In the genomic region with DNA sequence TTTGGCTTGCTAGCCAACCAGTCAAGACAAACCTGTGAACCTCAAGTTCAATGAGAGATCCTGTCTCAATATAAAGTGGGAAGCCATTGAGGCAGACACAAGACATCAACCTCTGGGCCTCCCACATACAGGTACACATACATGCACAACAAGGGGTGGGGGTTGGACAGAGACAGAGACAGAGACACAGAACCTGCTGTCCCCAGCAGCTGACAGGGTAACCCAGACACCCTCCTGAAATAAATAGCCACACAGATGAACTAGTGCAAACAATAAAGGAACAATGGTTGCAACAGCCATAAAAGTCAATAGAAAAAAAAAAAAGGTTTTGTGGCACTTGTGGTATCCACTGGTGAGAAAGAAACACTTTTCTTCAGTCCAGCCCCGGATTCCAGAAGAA, we compare ENCODE assay signal across 28 mouse cellular contexts. TPM values are rescaled to one million over a fixed set of nuclear protein-coding genes. Genes with fewer than 3 reads are reported as not detected.
DNase-seq lines count a peak whose midpoint lies in the region; ATAC-seq and TF ChIP-seq lines count a peak whose summit lies in the region.
"Had no signal": no experiment of that assay in that cellular context is flagged by ENCODE, and none has a peak within 500 bp of the region (broad histone marks: within the 10 kb centered on the region; RNA-seq: fewer than 3 reads in every experiment).

No protein-coding gene starts in this region.

- peak overlapping the region; percentile 99 for H3K27ac ChIP-seq in liver, adult 2 months (replicated peaks; ENCODE audit: insufficient read depth, low read depth, low read length)
- no peak overlapping the region for H3K27ac ChIP-seq in liver, embryonic 11.5 days (ENCODE audit: low read depth, low read length)
- H3K27ac ChIP-seq in liver, embryonic 15.5 days (replicated peaks) = 0 out of 2 replicates have a peak overlapping the region, but pooled peaks have one; percentile 29
- no peak overlapping the region for H3K27ac ChIP-seq in liver, embryonic 12.5 days
- H3K27ac ChIP-seq in liver, embryonic 16.5 days (ENCODE audit: low read length) = 0 out of 2 replicates have a peak overlapping the region, but pooled peaks have one; percentile 3
- H3K27ac ChIP-seq in liver, postnatal 0 days (ENCODE audit: low read depth) = peak overlapping the region; percentile 95
- no peak overlapping the region for H3K27ac ChIP-seq in forebrain, postnatal 0 days (ENCODE audit: low read depth, low read length)

- TF ChIP-seq CTCF in liver, adult 2 months (IDR thresholded peaks at IDR 0.05; ENCODE audit: low read depth, low read length) = no peak
- no peak for TF ChIP-seq CTCF in liver, postnatal 0 days (IDR thresholded peaks at IDR 0.05; ENCODE audit: low read depth)
- TF ChIP-seq CTCF in forebrain, postnatal 0 days (IDR thresholded peaks at IDR 0.05; ENCODE audit: low read depth) = no peak

- no peaks in the 10 kb centered on the region for H3K79me2 ChIP-seq in liver, adult 2 months (ENCODE audit: control insufficient read depth, insufficient read depth, low read length)

- H3K27me3 ChIP-seq in liver, adult 2 months (ENCODE audit: control insufficient read depth, insufficient read depth, low read length) = no peaks in the 10 kb centered on the region
- H3K27me3 ChIP-seq in liver, embryonic 11.5 days (replicated peaks; ENCODE audit: control insufficient read depth, insufficient read depth, low read length) = no peaks in the 10 kb centered on the region
- no peaks in the 10 kb centered on the region for H3K27me3 ChIP-seq in liver, embryonic 15.5 days
- H3K27me3 ChIP-seq in liver, embryonic 12.5 days (replicated peaks) = no peaks in the 10 kb centered on the region
- no peaks in the 10 kb centered on the region for H3K27me3 ChIP-seq in liver, embryonic 16.5 days (ENCODE audit: control insufficient read depth, insufficient read depth, low read depth, low read length)
- no peaks in the 10 kb centered on the region for H3K27me3 ChIP-seq in liver, postnatal 0 days (ENCODE audit: insufficient read depth, low read length)
- no peaks in the 10 kb centered on the region for H3K27me3 ChIP-seq in forebrain, postnatal 0 days (ENCODE audit: insufficient read depth, low read length)

- no peak for TF ChIP-seq POLR2A in liver, adult 2 months (IDR thresholded peaks at IDR 0.05; ENCODE audit: extremely low read depth, insufficient read depth, low read length)

- no peaks in the 10 kb centered on the region for H3K9me3 ChIP-seq in liver, embryonic 11.5 days (ENCODE audit: control insufficient read depth, low read length)
- no peaks in the 10 kb centered on the region for H3K9me3 ChIP-seq in liver, embryonic 15.5 days (replicated peaks)
- no peaks in the 10 kb centered on the region for H3K9me3 ChIP-seq in liver, embryonic 12.5 days (replicated peaks)
- H3K9me3 ChIP-seq in liver, embryonic 16.5 days (replicated peaks; ENCODE audit: control insufficient read depth, low read length) = no peaks in the 10 kb centered on the region
- H3K9me3 ChIP-seq in liver, postnatal 0 days (ENCODE audit: low read length) = no peaks in the 10 kb centered on the region
- no peaks in the 10 kb centered on the region for H3K9me3 ChIP-seq in forebrain, postnatal 0 days (ENCODE audit: low read length)
- H3K9me3 ChIP-seq: G1E had no signal

- peak; percentile 85 for DNase-seq in liver, adult 2 months (ENCODE audit: extremely low read depth, low read depth, low spot score)
- DNase-seq in liver, embryonic 11.5 days (ENCODE audit: low spot score) = no peak
- DNase-seq in liver = no peak
- peak; percentile 32 for DNase-seq in liver, postnatal 0 days
- DNase-seq in forebrain, postnatal 0 days = no peak
- DNase-seq: adrenal gland, adult 2 months; adrenal gland, adult 8-10 months; adrenal gland, postnatal 10 days; adrenal gland, postnatal 14 days; adrenal gland, postnatal 25 days; adrenal gland, postnatal 36 days; B cell, adult 2 months; cerebellum, adult 11 months; cerebellum, adult 11-12 months had no signal

- ATAC-seq in liver, embryonic 11.5 days (replicated peaks; ENCODE audit: low FRiP score) = no peak
- ATAC-seq in liver, embryonic 15.5 days (ENCODE audit: insufficient read depth) = no peak
- ATAC-seq in liver, embryonic 12.5 days = no peak
- ATAC-seq in liver, embryonic 16.5 days (ENCODE audit: low read depth) = no peak
- peak; percentile 79 for ATAC-seq in liver, postnatal 0 days
- no peak for ATAC-seq in forebrain, postnatal 0 days
- ATAC-seq: activated CD4-positive, CD25-positive, alpha-beta regulatory T cell, adult 4 months; CD4-positive, CD25-positive, alpha-beta regulatory T cell, adult 4 months; Patski had no signal

- H3K4me1 ChIP-seq in liver, adult 2 months (ENCODE audit: control insufficient read depth, insufficient read depth, low read length) = peaks cover 32% of the 10 kb centered on the region
- no peaks in the 10 kb centered on the region for H3K4me1 ChIP-seq in liver, embryonic 11.5 days (replicated peaks; ENCODE audit: control insufficient read depth, insufficient read depth, low read length)
- no peaks in the 10 kb centered on the region for H3K4me1 ChIP-seq in liver, embryonic 15.5 days (replicated peaks)
- no peaks in the 10 kb centered on the region for H3K4me1 ChIP-seq in liver, embryonic 12.5 days
- no peaks in the 10 kb centered on the region for H3K4me1 ChIP-seq in liver, embryonic 16.5 days (ENCODE audit: control insufficient read depth, low read depth, low read length)
- H3K4me1 ChIP-seq in liver, postnatal 0 days (ENCODE audit: insufficient read depth) = 0 out of 2 replicates have a peak, but pooled peaks cover 3% of the 10 kb centered on the region
- no peaks in the 10 kb centered on the region for H3K4me1 ChIP-seq in forebrain, postnatal 0 days (ENCODE audit: insufficient read depth)

- H3K9ac ChIP-seq in liver, adult 2 months (ENCODE audit: low read depth, low read length) = peak overlapping the region; percentile 16; the same call in 1 of the 2 replicates
- H3K9ac ChIP-seq in liver, embryonic 11.5 days (ENCODE audit: low read depth, low read length) = no peak overlapping the region
- H3K9ac ChIP-seq in liver, embryonic 15.5 days = no peak overlapping the region
- H3K9ac ChIP-seq in liver, embryonic 12.5 days = no peak overlapping the region
- H3K9ac ChIP-seq in liver, embryonic 16.5 days (ENCODE audit: low read depth, low read length) = no peak overlapping the region
- no peak overlapping the region for H3K9ac ChIP-seq in liver, postnatal 0 days (replicated peaks)
- H3K9ac ChIP-seq in forebrain, postnatal 0 days = no peak overlapping the region

- TF ChIP-seq EP300 in liver, postnatal 0 days (IDR thresholded peaks at IDR 0.05; ENCODE audit: low read depth) = peak; percentile 50; the same call in 1 of the 2 replicates

- H3K4me2 ChIP-seq in liver, embryonic 11.5 days = no peak overlapping the region
- no peak overlapping the region for H3K4me2 ChIP-seq in liver, embryonic 15.5 days
- H3K4me2 ChIP-seq in liver, embryonic 12.5 days = no peak overlapping the region
- H3K4me2 ChIP-seq in liver, embryonic 16.5 days (ENCODE audit: low read depth, low read length) = no peak overlapping the region
- H3K4me2 ChIP-seq in liver, postnatal 0 days (ENCODE audit: low read depth, low read length) = no peak overlapping the region
- H3K4me2 ChIP-seq in forebrain, postnatal 0 days (ENCODE audit: low read depth) = no peak overlapping the region

- H3K4me3 ChIP-seq in liver, adult 2 months (ENCODE audit: insufficient read depth, low read depth, low read length) = no peak overlapping the region
- no peak overlapping the region for H3K4me3 ChIP-seq in liver, embryonic 11.5 days (ENCODE audit: low read depth, low read length)
- no peak overlapping the region for H3K4me3 ChIP-seq in liver, embryonic 15.5 days (replicated peaks)
- no peak overlapping the region for H3K4me3 ChIP-seq in liver, embryonic 12.5 days
- H3K4me3 ChIP-seq in liver, embryonic 16.5 days (ENCODE audit: low read depth, low read length) = no peak overlapping the region
- H3K4me3 ChIP-seq in liver, postnatal 0 days (ENCODE audit: low read depth, low read length) = no peak overlapping the region
- no peak overlapping the region for H3K4me3 ChIP-seq in forebrain, postnatal 0 days (ENCODE audit: low read depth, low read length)

- H3K36me3 ChIP-seq in liver, adult 2 months (ENCODE audit: control insufficient read depth, insufficient read depth, low read length) = no peaks in the 10 kb centered on the region
- H3K36me3 ChIP-seq in liver, embryonic 11.5 days (ENCODE audit: control insufficient read depth, insufficient read depth, low read length) = no peaks in the 10 kb centered on the region
- no peaks in the 10 kb centered on the region for H3K36me3 ChIP-seq in liver, embryonic 15.5 days (replicated peaks)
- H3K36me3 ChIP-seq in liver, embryonic 12.5 days = no peaks in the 10 kb centered on the region
- no peaks in the 10 kb centered on the region for H3K36me3 ChIP-seq in liver, embryonic 16.5 days (ENCODE audit: control insufficient read depth, insufficient read depth)
- no peaks in the 10 kb centered on the region for H3K36me3 ChIP-seq in liver, postnatal 0 days (replicated peaks; ENCODE audit: insufficient read depth, low read length)
- no peaks in the 10 kb centered on the region for H3K36me3 ChIP-seq in forebrain, postnatal 0 days (ENCODE audit: insufficient read depth)
- H3K36me3 ChIP-seq: G1E had no signal

- 24% methylated on average over 1 of the region's 1 CpGs for WGBS in liver, adult 2 months
- WGBS in liver, embryonic 11.5 days = 39% methylated on average over 1 of the region's 1 CpGs
- WGBS in liver, embryonic 15.5 days (ENCODE audit: insufficient replicate concordance) = 16% methylated on average over 1 of the region's 1 CpGs
- 32% methylated on average over 1 of the region's 1 CpGs for WGBS in liver, embryonic 12.5 days (ENCODE audit: insufficient replicate concordance)
- WGBS in liver, embryonic 16.5 days (ENCODE audit: insufficient replicate concordance) = 20% methylated on average over 1 of the region's 1 CpGs
- WGBS in liver, postnatal 0 days (ENCODE audit: insufficient replicate concordance) = 25% methylated on average over 1 of the region's 1 CpGs
- WGBS in forebrain, postnatal 0 days = 54% methylated on average over 1 of the region's 1 CpGs

RNA-seq across cellular contexts. Expression of gene Azgp1, which starts 5.9 kb away (rescaled TPM):
- total RNA-seq in liver, adult 2 months (2014; rRNA removed) = 1,462 and 1,614 TPM in 2 replicates
- polyA plus RNA-seq in liver, adult 2 months (2012; rRNA removed) = 1,097 and 1,209 TPM in 2 replicates
- polyA plus RNA-seq in liver, embryonic 11.5 days (2014; fragmentation: Nextera tagmentation; extraction: Ambion mirVana) = not detected in 2 replicates
- polyA plus RNA-seq in liver, embryonic 15.5 days (2015; fragmentation: Nextera tagmentation; extraction: Ambion mirVana) = 14.4 and 31.0 TPM in 2 replicates
- not detected in 2 replicates for polyA plus RNA-seq in liver, embryonic 12.5 days (2016; fragmentation: Nextera tagmentation; extraction: Ambion mirVana)
- 39.1 and 54.9 TPM in 2 replicates for polyA plus RNA-seq in liver, embryonic 16.5 days (2015; fragmentation: Nextera tagmentation; extraction: Ambion mirVana)
- polyA plus RNA-seq in liver, postnatal 0 days (2015; fragmentation: Nextera tagmentation; extraction: Ambion mirVana) = 745 and 764 TPM in 2 replicates
- total RNA-seq in forebrain, postnatal 0 days (2014; rRNA removed) = 0.62 TPM in 1 of 2 replicates, not detected in the other
- polyA plus RNA-seq in forebrain, postnatal 0 days (2015; fragmentation: Nextera tagmentation; extraction: Ambion mirVana) = not detected in 2 replicates
- total RNA-seq: CH12.LX, ES-E14, G1E, MEL had no signal
- polyA plus RNA-seq: brain, embryonic 14.5 days; C2C12; CD4-positive, CD25-positive, alpha-beta regulatory T cell, adult 4 months; G1E; Patski had no signal

RNA-seq across cellular contexts. Expression of gene Gjc3, which starts 12.5 kb away (rescaled TPM):
- 0.47 and 0.55 TPM in 2 replicates for total RNA-seq in liver, adult 2 months (2014; rRNA removed)
- polyA plus RNA-seq in liver, adult 2 months (2012; rRNA removed) = 0.18 and 0.44 TPM in 2 replicates
- 0.14 TPM in 1 of 2 replicates, not detected in the other for polyA plus RNA-seq in liver, embryonic 11.5 days (2014; fragmentation: Nextera tagmentation; extraction: Ambion mirVana)
- polyA plus RNA-seq in liver, embryonic 15.5 days (2015; fragmentation: Nextera tagmentation; extraction: Ambion mirVana) = not detected in 2 replicates
- polyA plus RNA-seq in liver, embryonic 12.5 days (2016; fragmentation: Nextera tagmentation; extraction: Ambion mirVana) = not detected in 2 replicates
- not detected in 2 replicates for polyA plus RNA-seq in liver, embryonic 16.5 days (2015; fragmentation: Nextera tagmentation; extraction: Ambion mirVana)
- 0.22 and 0.26 TPM in 2 replicates for polyA plus RNA-seq in liver, postnatal 0 days (2015; fragmentation: Nextera tagmentation; extraction: Ambion mirVana)
- total RNA-seq in forebrain, postnatal 0 days (2014; rRNA removed) = 0.77 and 0.95 TPM in 2 replicates
- 0.26 and 0.64 TPM in 2 replicates for polyA plus RNA-seq in forebrain, postnatal 0 days (2015; fragmentation: Nextera tagmentation; extraction: Ambion mirVana)
- total RNA-seq: CH12.LX, MEL had no signal
- polyA plus RNA-seq: activated CD4-positive, CD25-positive, alpha-beta regulatory T cell, adult 4 months; C2C12; G1E; Patski had no signal

RNA-seq across cellular contexts. Expression of gene Smok3a, which starts 45.6 kb away (rescaled TPM):
- not detected in 2 replicates for total RNA-seq in liver, adult 2 months (2014; rRNA removed)
- not detected in 2 replicates for polyA plus RNA-seq in liver, adult 2 months (2012; rRNA removed)
- polyA plus RNA-seq in liver, embryonic 11.5 days (2014; fragmentation: Nextera tagmentation; extraction: Ambion mirVana) = not detected in 2 replicates
- polyA plus RNA-seq in liver, embryonic 15.5 days (2015; fragmentation: Nextera tagmentation; extraction: Ambion mirVana) = not detected in 2 replicates
- not detected in 2 replicates for polyA plus RNA-seq in liver, embryonic 12.5 days (2016; fragmentation: Nextera tagmentation; extraction: Ambion mirVana)
- polyA plus RNA-seq in liver, embryonic 16.5 days (2015; fragmentation: Nextera tagmentation; extraction: Ambion mirVana) = not detected in 2 replicates
- polyA plus RNA-seq in liver, postnatal 0 days (2015; fragmentation: Nextera tagmentation; extraction: Ambion mirVana) = not detected in 2 replicates
- not detected in 2 replicates for total RNA-seq in forebrain, postnatal 0 days (2014; rRNA removed)
- not detected in 2 replicates for polyA plus RNA-seq in forebrain, postnatal 0 days (2015; fragmentation: Nextera tagmentation; extraction: Ambion mirVana)
- total RNA-seq: adrenal gland, adult 18-20 months; adrenal gland, adult 2 months; adrenal gland, adult 8-10 months; adrenal gland, postnatal 10 days; adrenal gland, postnatal 14 days; adrenal gland, postnatal 25 days; adrenal gland, postnatal 36 days; adrenal gland, postnatal 4 days; CH12.LX; ES-E14; MEL had no signal
- polyA plus RNA-seq: activated CD4-positive, CD25-positive, alpha-beta regulatory T cell, adult 4 months; adrenal gland, adult 2 months; brain, embryonic 14.5 days; C2C12; CD4-positive, CD25-positive, alpha-beta regulatory T cell, adult 4 months; G1E; Patski had no signal

RNA-seq across cellular contexts. Expression of gene Smok3b, which starts 45.8 kb away (rescaled TPM):
- 0.37 TPM in 1 of 2 replicates, not detected in the other for total RNA-seq in liver, adult 2 months (2014; rRNA removed)
- not detected in 2 replicates for polyA plus RNA-seq in liver, adult 2 months (2012; rRNA removed)
- not detected in 2 replicates for polyA plus RNA-seq in liver, embryonic 11.5 days (2014; fragmentation: Nextera tagmentation; extraction: Ambion mirVana)
- polyA plus RNA-seq in liver, embryonic 15.5 days (2015; fragmentation: Nextera tagmentation; extraction: Ambion mirVana) = not detected in 2 replicates
- polyA plus RNA-seq in liver, embryonic 12.5 days (2016; fragmentation: Nextera tagmentation; extraction: Ambion mirVana) = not detected in 2 replicates
- not detected in 2 replicates for polyA plus RNA-seq in liver, embryonic 16.5 days (2015; fragmentation: Nextera tagmentation; extraction: Ambion mirVana)
- not detected in 2 replicates for polyA plus RNA-seq in liver, postnatal 0 days (2015; fragmentation: Nextera tagmentation; extraction: Ambion mirVana)
- not detected in 2 replicates for total RNA-seq in forebrain, postnatal 0 days (2014; rRNA removed)
- polyA plus RNA-seq in forebrain, postnatal 0 days (2015; fragmentation: Nextera tagmentation; extraction: Ambion mirVana) = not detected in 2 replicates
- total RNA-seq: adrenal gland, adult 18-20 months; adrenal gland, adult 2 months; adrenal gland, adult 8-10 months; adrenal gland, postnatal 10 days; adrenal gland, postnatal 14 days; adrenal gland, postnatal 25 days; adrenal gland, postnatal 36 days; adrenal gland, postnatal 4 days; CH12.LX; ES-E14; G1E; MEL had no signal
- polyA plus RNA-seq: activated CD4-positive, CD25-positive, alpha-beta regulatory T cell, adult 4 months; adrenal gland, adult 2 months; brain, embryonic 14.5 days; C2C12; CD4-positive, CD25-positive, alpha-beta regulatory T cell, adult 4 months; G1E; Patski had no signal

RNA-seq across cellular contexts. Expression of gene Cyp3a13, which starts 54.0 kb away (rescaled TPM):
- total RNA-seq in liver, adult 2 months (2014; rRNA removed) = 141 and 173 TPM in 2 replicates
- polyA plus RNA-seq in liver, adult 2 months (2012; rRNA removed) = 22.9 and 28.6 TPM in 2 replicates
- polyA plus RNA-seq in liver, embryonic 11.5 days (2014; fragmentation: Nextera tagmentation; extraction: Ambion mirVana) = 0.79 and 0.95 TPM in 2 replicates
- polyA plus RNA-seq in liver, embryonic 15.5 days (2015; fragmentation: Nextera tagmentation; extraction: Ambion mirVana) = 5.0 and 5.2 TPM in 2 replicates
- polyA plus RNA-seq in liver, embryonic 12.5 days (2016; fragmentation: Nextera tagmentation; extraction: Ambion mirVana) = 1.0 and 1.3 TPM in 2 replicates
- 6.2 and 6.8 TPM in 2 replicates for polyA plus RNA-seq in liver, embryonic 16.5 days (2015; fragmentation: Nextera tagmentation; extraction: Ambion mirVana)
- polyA plus RNA-seq in liver, postnatal 0 days (2015; fragmentation: Nextera tagmentation; extraction: Ambion mirVana) = 81.3 and 89.1 TPM in 2 replicates
- total RNA-seq in forebrain, postnatal 0 days (2014; rRNA removed) = 0.08 TPM in 1 of 2 replicates, not detected in the other
- polyA plus RNA-seq in forebrain, postnatal 0 days (2015; fragmentation: Nextera tagmentation; extraction: Ambion mirVana) = not detected in 2 replicates
- total RNA-seq: adrenal gland, postnatal 25 days; CH12.LX; MEL had no signal
- polyA plus RNA-seq: activated CD4-positive, CD25-positive, alpha-beta regulatory T cell, adult 4 months; adrenal gland, adult 2 months; brain, embryonic 14.5 days; C2C12; CD4-positive, CD25-positive, alpha-beta regulatory T cell, adult 4 months; G1E had no signal

Comparison
In these comparisons a context has a peak if more than half of its experiments do, and no peak if none do; other contexts are left out.
1. DNase-seq: peak in liver, adult 2 months (single experiment) and liver, postnatal 0 days (single experiment); none in liver, embryonic 11.5 days (single experiment), liver (single experiment) and forebrain, postnatal 0 days (single experiment).
2. H3K27ac ChIP-seq: peak in liver, adult 2 months (single experiment), liver, embryonic 15.5 days (single experiment), liver, embryonic 16.5 days (single experiment) and liver, postnatal 0 days (single experiment); none in liver, embryonic 11.5 days (single experiment), liver, embryonic 12.5 days (single experiment) and forebrain, postnatal 0 days (single experiment).
3. RNA of gene Azgp1, which starts 5.9 kb away (polyA plus RNA-seq): 1,097 to 1,209 TPM in liver, adult 2 months, 745 to 764 TPM in liver, postnatal 0 days, 39.1 to 54.9 TPM in liver, embryonic 16.5 days and 14.4 to 31.0 TPM in liver, embryonic 15.5 days; not detected in liver, embryonic 12.5 days, not detected in forebrain, postnatal 0 days and not detected in liver, embryonic 11.5 days; every median in the first group is over 10 times any median in the second.